Mouse (Mus musculus) R1 (cell line): ENCODE measurements around the gene Ncoa4.
"Not testable (repeated sequence)": the region's sequence is repeated elsewhere in the genome, so short reads cannot be mapped to it uniquely, and the experiment has no call there.

Experiments used
- DNase-seq: peaks from one replicate; pipeline ENCODE4 v3.0.0-alpha.2; 2018; ENCODE audit warnings: low read depth, low spot score

Gene Ncoa4

DNA sequence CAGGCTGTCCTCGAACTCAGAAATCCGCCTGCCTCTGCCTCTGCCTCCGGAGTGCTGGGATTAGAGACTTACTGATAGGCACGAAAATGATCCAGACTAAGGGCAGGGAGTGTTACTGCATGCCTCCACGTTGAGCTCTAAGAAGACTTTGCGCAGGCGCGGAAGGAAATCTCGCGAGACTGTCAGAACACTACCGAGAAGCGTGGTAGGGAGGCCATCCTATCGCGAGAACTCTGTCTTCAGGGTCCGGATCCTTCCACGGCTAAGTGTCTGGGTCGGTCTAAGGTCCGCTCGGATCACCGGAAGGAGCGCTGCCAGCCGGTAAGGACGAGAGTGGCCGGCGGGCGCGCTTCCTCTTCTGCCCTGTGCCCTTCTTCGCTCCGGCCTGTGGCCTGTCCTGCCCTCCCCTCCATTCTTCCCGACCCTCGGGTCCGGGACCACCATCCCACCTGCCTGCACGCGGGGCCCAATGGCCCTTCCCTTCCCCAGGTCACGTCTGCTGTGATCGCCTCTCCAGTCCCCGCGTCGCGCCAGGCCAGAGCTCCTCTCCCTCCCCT lies at the start of gene Ncoa4:
Ncoa4 (plus strand) TSS at position 176 of the 557 bp plus-strand sequence.
- DNase-seq, result peak; percentile 100

GRCm38 (mm10) chr14:32112124-32112523 lies 47.5 kb upstream of the Ncoa4 start:
- not testable (repeated sequence) for DNase-seq

DNA sequence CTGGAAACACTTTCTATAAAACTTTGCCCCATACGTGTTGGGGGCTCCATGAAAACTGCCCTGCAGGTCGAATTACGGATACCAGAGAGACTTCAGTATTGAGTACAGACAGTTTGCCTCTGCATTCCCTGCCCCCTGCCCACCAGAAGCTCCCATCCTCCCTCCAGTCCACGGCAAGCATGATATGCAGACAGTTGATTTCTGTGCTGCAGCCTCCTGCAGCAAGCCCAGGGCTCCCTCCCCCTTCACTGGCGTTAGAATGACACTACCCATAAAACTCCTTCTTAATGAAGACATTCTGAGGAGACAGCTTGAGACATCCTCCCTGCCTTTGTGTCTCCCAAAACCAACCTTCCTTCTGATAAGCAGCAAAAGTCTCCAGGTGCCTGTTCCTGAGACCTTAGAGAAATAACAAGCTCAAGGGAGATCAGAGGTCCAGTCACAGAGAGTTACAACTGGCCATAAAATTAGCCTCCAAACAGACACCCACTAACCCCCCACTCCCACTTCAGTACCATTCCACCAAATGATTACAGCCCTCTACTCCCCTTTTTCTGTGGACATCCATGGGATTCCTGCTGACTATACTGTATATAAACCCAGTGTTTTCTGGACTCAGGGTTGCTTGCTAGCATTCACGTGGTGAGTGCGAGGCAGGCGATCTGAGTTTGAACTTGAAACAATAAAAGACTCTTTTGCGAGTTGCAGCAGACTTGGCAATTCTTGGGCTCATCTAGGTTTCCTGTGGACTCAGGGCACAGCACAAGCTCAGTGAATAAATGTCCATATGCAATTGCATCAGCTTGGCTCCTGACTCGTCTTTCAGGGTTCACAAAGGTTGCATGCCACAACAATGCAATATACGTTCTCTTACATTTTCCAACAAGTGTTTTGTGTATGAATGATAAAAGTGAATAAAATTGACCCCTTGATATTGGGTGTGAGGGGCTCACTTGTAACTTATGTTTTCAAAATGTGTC lies 38.4 kb upstream of the Ncoa4 start:
- no peak for DNase-seq

GRCm38 (mm10) chr14:32121920-32122315 lies 37.7 kb upstream of the Ncoa4 start:
- DNase-seq, result peak; percentile 86

DNA sequence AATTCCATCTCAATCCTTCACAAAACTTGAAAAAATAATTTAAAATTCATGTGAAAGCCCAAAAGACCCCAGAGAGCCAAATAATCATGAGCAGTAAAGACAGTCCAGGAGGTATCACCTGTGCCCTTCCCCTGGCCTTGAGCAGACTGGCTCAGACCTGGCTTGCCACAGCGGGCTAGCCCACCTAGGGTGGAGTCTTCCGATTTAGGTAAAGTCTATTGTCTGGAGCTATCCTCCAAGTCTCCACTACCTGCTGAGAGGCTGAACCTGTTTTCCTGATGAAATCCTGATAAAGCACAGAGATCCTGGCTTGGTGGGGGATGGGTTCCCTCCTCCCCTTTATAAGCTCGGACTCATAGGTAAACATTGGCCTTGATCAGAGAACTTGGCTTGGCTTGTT lies 35.4 kb upstream of the Ncoa4 start:
- peak; percentile 98 for DNase-seq

GRCm38 (mm10) chr14:32125256-32125655 lies 34.4 kb upstream of the Ncoa4 start:
- peak; percentile 92 for DNase-seq

DNA sequence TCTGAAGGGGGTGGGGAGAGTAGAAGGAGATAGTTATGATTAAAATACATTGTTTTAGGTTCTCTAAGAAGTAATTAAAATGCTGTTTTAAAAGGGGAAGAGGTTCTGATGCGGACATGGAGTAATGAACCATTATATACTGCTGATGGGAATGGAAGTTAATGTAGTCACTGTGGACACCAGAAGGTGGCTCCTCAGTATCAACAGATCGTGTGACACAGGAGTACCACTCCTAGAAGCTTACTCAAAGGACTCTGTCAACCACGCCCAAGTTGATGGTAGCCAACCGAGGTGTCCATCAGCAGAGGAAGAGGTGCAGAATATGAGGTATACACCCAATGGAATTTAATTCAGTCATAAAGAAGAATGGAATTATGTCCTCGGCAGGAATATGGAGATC lies 31.3 kb upstream of the Ncoa4 start:
- no peak for DNase-seq

GRCm38 (mm10) chr14:32131836-32132235 lies 27.8 kb upstream of the Ncoa4 start:
- no peak for DNase-seq

DNA sequence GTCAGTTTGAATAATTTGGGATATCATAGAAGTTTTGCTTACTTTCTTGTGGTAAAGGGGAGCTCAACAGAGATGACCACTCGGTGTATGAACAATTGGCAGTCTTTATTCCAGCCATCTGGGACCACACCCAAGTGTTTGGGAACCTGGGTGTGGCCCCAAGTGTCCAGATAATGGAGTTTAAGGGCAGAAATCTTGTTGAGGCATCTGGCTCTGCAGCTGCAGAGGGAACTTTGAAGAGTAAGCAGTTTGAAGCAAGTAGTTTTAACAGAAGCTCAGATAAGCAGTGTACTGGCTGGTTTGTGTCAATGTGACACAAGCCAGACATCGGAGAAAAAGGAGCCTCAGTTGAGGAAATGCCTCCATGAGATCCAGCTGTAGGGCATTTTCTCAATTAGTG lies 25.4 kb upstream of the Ncoa4 start:
- DNase-seq, result peak; percentile 41

- DNase-seq, result not testable (repeated sequence)
These were observed 23.2 kb upstream of the Ncoa4 start for GRCm38 (mm10) chr14:32136467-32136866.

GRCm38 (mm10) chr14:32140359-32140965 lies 19.2 kb upstream of the Ncoa4 start:
- peak; percentile 65 for DNase-seq

DNA sequence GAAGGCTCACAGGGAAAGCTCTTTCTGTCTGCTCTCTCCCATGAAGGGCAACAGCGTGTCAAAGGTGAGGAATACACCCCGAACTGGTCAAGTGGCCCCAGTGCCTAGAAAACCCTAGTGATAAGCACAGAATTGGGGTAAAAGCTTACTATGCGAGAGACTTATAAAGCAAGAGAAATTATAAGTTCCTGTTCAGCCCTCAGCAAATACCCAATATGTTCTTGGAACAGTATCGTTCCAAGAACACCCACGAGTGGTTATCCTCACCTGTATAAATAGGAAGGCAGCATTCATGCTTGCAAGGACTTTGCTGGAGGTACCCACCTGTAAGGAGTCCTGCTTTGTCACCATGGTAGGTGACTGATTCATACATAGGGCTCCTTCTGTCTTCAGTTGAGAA lies 17.9 kb upstream of the Ncoa4 start, which contains the start of gene Msmb:
Msmb (plus strand) TSS at position 301 of the 400 bp plus-strand sequence.
- no peak for DNase-seq

GRCm38 (mm10) chr14:32144734-32145133 lies 14.9 kb upstream of the Ncoa4 start:
- no peak for DNase-seq

GRCm38 (mm10) chr14:32145401-32145800 lies 14.3 kb upstream of the Ncoa4 start:
- no peak for DNase-seq

DNA sequence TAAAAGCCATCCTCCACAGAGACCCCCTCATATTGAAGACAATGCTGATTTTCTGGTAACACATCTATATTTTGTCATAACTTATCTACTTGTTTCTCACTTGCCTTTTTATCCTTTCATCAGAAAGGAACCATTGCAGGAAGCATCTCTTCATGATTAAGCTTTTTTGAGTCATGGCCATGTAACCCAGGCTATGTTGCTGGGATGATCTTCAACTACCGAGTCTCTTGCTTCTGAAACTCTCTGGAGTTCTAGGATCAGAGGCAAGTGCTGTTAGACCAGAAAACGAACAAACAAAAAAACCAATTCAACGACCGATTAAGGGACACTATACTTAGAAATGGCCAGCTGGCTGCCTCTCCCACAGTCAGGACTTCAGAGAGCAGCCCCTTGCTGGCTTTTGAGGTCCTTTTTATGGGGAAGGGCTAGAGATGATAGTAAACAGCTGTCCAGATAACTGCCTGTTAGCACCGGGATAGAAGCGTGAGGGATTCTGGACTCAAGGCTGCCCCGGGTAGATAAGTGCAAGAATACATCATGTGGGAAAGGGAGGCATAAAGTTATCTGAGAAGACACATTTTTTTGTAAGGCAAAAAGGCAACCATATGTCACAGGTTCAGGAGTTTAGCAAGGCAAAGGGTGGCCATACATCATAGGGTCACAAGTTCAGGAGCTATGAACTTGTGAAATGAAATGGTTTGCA lies 13.7 kb upstream of the Ncoa4 start:
- DNase-seq, result no peak

DNA sequence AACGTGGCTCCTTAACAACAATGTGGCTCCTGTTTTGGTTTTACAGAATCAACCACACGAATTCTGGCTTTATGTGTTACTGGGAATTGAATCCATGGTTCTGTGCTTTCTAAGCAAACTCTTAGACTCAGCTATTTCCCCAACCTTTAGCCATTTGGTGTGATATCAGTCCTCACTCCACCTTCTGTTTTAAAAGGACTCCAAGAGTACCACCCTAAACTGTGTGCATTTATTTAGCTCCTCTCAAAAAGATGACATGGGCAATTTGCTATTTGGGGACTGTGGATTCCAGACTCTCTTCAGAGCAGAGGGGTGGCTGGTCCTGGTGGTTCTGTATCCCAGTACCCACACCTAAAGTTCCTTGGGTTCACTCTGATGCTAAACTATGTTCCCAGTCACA lies 13.1 kb upstream of the Ncoa4 start:
- no peak for DNase-seq

DNA sequence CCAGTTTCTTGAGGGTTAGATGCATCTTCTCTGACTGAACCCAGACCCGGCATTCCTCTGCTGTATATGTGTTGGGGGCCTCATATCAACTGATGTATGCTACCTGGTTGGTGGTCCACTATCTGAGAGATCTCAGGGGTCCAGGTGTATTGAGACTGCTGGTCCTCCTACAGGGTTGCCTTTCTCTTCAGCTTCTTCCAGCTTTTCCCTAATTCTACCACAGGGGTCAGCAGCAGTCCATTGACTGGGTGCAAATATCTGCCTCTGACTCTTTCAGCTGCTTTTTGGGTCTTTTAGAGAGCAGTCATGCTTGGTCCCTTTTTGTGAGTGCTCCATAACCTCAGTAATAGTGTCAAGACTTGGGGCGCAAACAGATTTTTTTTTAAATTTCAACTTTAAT lies 8.8 kb upstream of the Ncoa4 start:
- DNase-seq, result no peak

DNA sequence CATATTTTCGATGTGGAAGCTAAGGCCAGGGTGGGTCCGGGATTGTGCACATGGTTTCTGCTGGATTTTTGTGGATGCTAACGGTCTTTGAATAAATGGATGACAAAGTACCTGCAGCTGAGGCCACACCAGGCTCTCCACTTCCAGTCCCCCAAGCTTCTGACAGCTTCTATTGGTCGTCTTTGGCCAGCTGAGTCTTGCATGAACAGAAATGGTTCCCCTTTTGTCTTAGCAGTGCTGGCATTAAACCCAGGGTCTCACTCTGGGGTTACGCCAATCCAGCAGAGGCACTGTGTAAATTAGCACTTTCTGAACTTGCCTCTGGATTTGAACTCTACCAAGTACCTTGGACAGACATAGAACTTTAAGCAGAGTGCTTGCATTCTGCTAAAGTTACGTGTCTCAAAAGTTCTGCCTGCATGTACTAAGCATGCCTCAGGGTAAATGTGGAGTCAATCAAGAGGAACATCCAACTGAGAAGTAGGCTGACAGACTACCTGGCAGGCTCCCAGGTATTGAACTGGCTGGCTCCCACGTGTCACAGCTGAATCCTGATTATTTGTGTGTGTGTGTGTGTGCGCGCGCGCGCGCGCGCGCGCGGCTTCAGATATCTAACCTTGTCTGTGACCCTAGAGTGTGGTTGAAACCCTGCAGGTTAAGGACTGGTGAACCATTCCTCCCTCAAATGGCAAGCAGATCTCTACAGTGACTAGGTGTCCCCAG lies 7.3 kb upstream of the Ncoa4 start:
- DNase-seq, result no peak

- DNase-seq, result no peak
These were observed 6.5 kb upstream of the Ncoa4 start for GRCm38 (mm10) chr14:32153156-32153555.

DNA sequence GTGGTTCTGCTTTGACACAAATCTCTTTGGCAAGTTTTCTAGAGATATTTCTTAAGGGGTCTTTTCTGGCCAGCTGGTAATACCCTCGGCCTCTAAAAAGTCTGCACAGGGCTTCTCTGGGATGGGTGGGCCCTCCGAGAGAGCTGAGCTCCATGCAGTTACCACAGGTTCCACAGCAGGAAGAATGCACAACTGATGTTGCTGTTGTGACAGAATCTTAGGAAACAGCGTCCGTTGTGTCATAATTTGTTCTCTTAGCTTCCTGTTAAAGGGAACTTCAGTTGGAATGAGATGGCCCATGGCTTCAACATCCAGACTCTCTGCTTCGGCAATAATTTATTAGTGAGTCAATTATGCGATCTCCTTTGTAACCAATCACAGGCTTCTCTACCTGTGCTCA lies 4.9 kb upstream of the Ncoa4 start:
- DNase-seq, result no peak

- peak; percentile 95 for DNase-seq
These were observed 455 bp upstream of the Ncoa4 start for GRCm38 (mm10) chr14:32159150-32159670.
